Mouse (Mus musculus) Patski (cell line): ENCODE measurements around the gene Tsks. TPM values are rescaled to one million over a fixed set of nuclear protein-coding genes. Genes with fewer than 3 reads are reported as not detected.

ENCODE experiments used
- ATAC-seq: fragments of 100-300 bp; one replicate; pipeline ENCODE4 v1.8.0; 2021
- CTCF ChIA-PET: fragments of 350-600 bp; sonication (Branson Sonifier 250); formaldehyde crosslinking; loops from one replicate; lab custom pipeline; 2022; ENCODE audit warnings: inconsistent platforms; lab: Charles Lee
- POLR2A ChIA-PET: fragments of 350-600 bp; sonication (Branson Sonifier 250); formaldehyde crosslinking; loops from one replicate; lab custom pipeline; 2022; ENCODE audit warnings: antibody characterized with exemption, inconsistent platforms; lab: Charles Lee
- DNase-seq: peaks from one replicate; pipeline ENCODE4 v3.0.0-alpha.2; 2011; ENCODE audit warnings: low read depth, low spot score
- H3K27me3 ChIP-seq: fragments of 371-371 bp; one replicate; pipeline ENCODE4 v1.5.1; 2021
- CTCF ChIP-seq: fragments of 100-300 bp; IDR thresholded peaks from one replicate; pipeline ENCODE4 v1.5.1; 2021
- in situ Hi-C: fragments of 300-500 bp; cut with MboI; formaldehyde crosslinking; loops from 3 replicates; pipeline ENCODE4 v1.11.1; 2018; ENCODE audit warnings: low pct_unique_long_range_greater_than_20kb, mixed read lengths
- polyA plus RNA-seq: library from polyadenylated mRNA; unstranded; gene quantifications from one replicate; pipeline ENCODE4 v1.2.3, GENCODE M21; 2021

Gene Tsks
- polyA plus RNA-seq, 1 experiment from 2014 or later, result 0.06 TPM

DNA sequence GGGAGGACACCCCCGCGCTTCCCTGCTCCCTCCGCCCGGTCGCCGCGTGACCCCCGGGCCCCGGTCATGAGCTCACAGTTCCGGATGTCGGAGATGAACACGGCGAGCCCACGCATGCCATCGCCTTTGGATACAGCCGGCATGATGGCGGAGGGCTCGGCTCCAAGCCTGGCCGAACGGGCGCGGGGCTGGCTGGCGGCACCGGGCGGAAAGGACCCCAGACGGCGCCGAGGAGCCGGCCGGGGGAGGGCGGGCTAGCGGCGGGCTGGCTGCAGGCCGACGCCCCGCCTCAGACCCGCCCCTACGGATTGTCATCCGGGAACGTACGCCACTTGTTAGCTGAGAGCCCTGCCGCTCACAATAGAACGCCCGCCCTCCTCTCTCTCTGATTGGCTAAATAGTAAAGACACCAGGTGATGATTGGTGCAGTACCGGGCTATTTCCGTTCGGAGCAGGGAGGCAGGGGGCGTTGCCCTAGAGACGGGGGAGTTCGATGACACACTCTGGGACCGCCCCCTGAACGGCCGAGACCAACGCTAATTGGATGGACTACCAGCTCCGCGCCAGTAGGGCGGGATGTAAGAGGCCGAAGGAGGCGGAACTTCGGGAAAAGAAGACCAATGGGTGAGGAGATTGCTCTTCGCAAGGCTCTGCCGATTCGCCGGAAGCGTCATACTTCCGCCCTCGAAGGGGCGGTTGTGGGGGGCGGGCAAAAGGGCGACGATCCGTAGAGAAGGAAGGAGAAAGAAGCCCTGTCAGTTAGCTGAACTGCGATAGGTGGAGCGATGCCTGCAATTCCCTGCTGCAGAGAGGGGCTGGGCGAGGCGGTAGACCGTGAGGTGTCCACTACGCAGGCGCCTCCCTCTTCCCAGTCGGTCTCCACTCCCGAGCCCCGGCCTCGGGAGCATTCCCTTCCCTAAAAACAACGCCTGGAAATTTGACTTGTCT is 13.5 kb upstream of the Tsks start, which contains the start of gene Ap2a1:
TSS of gene Ap2a1 (minus strand) at position 293 of the 948 bp plus-strand sequence.
- DNase-seq, result peak; percentile 99

DNA sequence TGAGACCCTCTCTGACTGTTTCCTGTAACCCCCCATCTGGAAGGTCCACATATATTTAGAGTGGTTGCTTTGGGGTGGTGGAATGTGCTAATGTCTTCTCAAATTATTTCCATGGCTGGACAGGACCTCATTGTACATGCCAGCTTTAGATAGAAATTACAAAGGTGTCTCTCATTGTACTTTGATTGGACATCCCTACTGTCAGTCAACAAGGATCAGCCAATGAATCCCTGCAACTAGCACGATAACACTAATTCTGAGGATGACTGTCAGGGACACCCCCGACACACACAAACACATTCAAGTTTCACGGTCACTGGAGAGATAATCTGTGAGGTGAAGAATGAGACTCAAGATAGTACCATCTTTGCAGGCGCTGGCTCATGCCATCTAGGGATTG is 4.3 kb upstream of the Tsks start:
- in situ Hi-C loops, result no loop called here

More for the DNA sequence above, 13.5 kb upstream of the Tsks start, which contains the start of gene Ap2a1:
- ChIA-PET CTCF (interaction anchor here (3.2 to 4.1 kb wide), 2 partner anchors 27 to 34 kb away, joined by 15 to 30 read pairs; partner anchors contain the start of gene Fuz), POLR2A (interaction anchor here (0.8 to 2.0 kb wide), 4 partner anchors 20 to 60 kb away, joined by 3 to 5 read pairs (median 4); partner anchors contain the start of gene Ptov1)
- no peak for TF ChIP-seq CTCF
- ATAC-seq, result peak; percentile 97
- in situ Hi-C loops, result no loop called here
- no peaks in the 10 kb centered on the region for H3K27me3 ChIP-seq

GRCm38 (mm10) chr7:44949922-44950321 is 6.9 kb downstream of the Tsks start:
- no peaks in the 10 kb centered on the region for H3K27me3 ChIP-seq
- CTCF ChIA-PET, result interaction anchor here (1.2 kb wide), 1 partner anchor 8 kb away, joined by 4 read pairs; no protein-coding TSS in a partner anchor
- POLR2A ChIA-PET, result interaction anchor here (0.6 kb wide), 1 partner anchor 23 kb away, joined by 3 read pairs; no protein-coding TSS in a partner anchor
- no peak for DNase-seq
- in situ Hi-C loops, result loop anchor here (10.0 to 25.0 kb wide), 2 partner anchors 55 to 238 kb away; partner anchors contain the start of genes Fuz, Izumo2 and Med25
- TF ChIP-seq CTCF, result no peak
- no peak for ATAC-seq

More for the DNA sequence above, 4.3 kb upstream of the Tsks start:
- no peaks in the 10 kb centered on the region for H3K27me3 ChIP-seq
- no peak for DNase-seq
- CTCF ChIA-PET, result no interaction called here
- POLR2A ChIA-PET, result no interaction called here
- TF ChIP-seq CTCF, result no peak
- ATAC-seq, result no peak

DNA sequence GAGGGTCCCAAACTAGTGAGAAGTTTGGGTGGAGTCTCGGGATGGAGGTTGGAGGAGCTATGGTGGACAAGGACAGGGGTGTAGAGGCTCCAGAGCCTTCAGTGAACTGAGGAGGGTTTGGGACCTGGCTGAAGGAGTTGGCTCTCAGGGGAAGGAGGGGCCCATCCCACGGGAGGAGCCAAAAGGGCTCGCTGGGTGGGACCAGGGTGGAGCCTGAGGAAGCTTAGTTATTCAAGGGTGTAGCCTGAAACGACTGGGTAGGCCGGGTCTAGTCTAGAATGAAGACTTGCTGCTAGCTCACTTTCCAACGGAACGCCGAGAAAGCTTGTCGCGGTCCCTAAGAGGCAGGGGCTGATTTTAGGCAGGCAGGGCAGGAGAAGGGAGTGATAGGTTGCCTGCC is 9.0 kb downstream of the Tsks start:
- CTCF ChIA-PET, result interaction anchor here (0.7 to 1.5 kb wide), 4 partner anchors 11 to 21 kb away, joined by 3 to 6 read pairs (median 5); no protein-coding TSS in a partner anchor
- TF ChIP-seq CTCF, result no peak
- POLR2A ChIA-PET, result interaction anchor here (0.7 to 1.4 kb wide), 3 partner anchors 17 to 54 kb away, joined by 3 to 6 read pairs (median 3); no protein-coding TSS in a partner anchor

DNA sequence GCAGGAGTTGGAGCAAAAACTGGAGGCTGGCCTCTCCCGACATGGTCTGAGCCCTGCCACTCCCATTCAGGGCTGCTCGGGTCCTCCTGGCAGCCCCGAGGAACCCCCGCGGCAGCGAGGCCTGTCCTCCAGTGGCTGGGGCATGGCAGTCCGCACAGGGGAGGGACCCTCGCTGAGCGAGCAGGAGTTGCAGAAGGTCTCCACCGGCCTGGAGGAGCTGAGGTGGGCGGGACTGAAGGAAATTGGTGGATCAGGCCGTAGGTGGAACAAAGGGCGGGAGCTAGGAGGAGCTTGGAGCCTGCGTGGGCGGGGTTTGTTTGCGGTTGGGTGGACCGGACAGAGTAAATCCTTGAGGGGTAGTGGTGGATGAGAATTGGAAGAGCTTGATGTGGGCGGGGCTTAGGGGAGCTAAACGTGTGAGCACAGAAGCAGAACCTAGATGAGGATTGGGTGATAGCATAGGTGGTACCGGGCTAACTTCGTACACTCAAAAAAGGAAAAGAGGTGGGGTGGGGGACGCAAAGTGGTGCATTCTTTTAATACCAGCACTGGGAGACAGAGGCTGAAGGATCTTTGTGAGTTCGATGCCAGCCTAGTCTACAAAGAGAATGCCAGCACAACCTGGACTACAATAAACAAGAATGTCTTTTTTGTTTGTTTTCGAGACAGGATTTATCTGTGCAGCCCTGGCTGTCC is 9.8 kb downstream of the Tsks start:
- no peaks in the 10 kb centered on the region for H3K27me3 ChIP-seq
- no peak for TF ChIP-seq CTCF
- peak; percentile 68 for ATAC-seq
- no peak for DNase-seq
- in situ Hi-C loops, result loop anchor here (10.0 to 25.0 kb wide), 2 partner anchors 58 to 240 kb away; partner anchors contain the start of genes Fuz, Izumo2 and Med25
- POLR2A ChIA-PET, result interaction anchor here (1.4 kb wide), 1 partner anchor 46 kb away, joined by 6 read pairs; no protein-coding TSS in a partner anchor
- CTCF ChIA-PET, result interaction anchor here (1.0 to 1.5 kb wide), 3 partner anchors 11 to 21 kb away, joined by 3 to 6 read pairs (median 6); no protein-coding TSS in a partner anchor

More for the DNA sequence above, 9.0 kb downstream of the Tsks start:
- H3K27me3 ChIP-seq, result no peaks in the 10 kb centered on the region
- in situ Hi-C loops, result loop anchor here (10.0 to 25.0 kb wide), 2 partner anchors 57 to 240 kb away; partner anchors contain the start of genes Fuz, Izumo2 and Med25
- ATAC-seq (peak; percentile 65), DNase-seq (no peak)

DNA sequence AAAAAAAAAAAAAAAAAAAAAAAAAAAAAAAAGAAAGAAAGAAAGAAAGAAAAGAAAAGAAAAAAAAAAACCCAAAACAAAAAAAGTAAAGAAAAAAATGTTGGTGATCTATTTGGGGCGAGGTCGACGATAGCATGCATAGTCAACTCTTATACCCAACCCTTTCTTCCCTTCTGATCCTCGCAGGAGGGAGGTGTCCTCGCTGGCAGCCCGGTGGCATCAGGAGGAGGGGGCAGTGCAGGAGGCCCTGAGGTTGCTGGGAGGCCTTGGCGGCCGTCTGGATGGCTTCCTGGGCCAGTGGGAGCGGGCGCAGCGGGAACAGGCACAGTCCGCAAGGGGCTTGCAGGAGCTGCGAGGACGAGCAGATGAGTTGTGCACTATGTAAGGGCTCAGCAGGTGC is 10.6 kb downstream of the Tsks start:
- no peak for DNase-seq

DNA sequence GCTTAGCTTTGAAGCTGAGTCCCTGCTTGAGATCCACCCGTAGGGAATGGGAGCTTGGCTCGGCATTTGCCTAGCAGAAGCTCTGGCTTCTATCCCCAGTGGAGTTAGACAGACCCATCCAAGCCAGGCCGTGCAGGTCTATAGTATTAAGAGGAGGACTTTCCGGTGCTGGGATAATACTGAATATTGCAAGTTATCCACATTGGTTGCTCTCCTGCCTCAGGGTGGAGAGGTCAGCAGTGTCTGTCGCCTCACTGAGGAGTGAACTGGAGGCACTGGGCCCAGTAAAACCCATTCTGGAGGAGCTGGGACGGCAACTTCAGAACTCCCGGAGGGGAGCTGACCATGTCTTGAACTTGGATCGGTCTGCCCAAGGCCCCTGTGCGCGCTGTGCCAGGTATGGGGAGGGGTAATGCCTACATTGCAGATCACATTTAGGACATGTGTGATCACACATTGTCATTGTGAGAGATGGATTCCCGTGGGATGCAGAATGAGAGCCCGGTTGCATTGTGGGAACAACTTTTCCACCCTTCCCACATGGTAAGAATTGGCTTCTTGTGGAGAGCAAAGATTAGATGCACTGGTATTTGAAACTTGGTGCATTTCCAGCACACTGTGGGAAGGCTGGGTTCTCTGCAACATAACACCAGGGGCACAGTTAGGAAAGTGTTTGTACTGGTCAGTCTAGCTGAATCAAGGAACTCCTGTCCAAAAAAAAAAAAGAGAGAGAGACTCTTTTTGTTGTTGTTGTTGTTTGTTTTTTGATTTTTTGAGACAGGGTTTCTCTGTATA is 11.3 kb downstream of the Tsks start:
- ATAC-seq (no peak), DNase-seq (no peak)
- in situ Hi-C loops, result loop anchor here (10.0 to 25.0 kb wide), 2 partner anchors 59 to 242 kb away; partner anchors contain the start of genes Fuz, Izumo2 and Med25
- CTCF ChIA-PET, result no interaction called here
- TF ChIP-seq CTCF, result no peak
- no peaks in the 10 kb centered on the region for H3K27me3 ChIP-seq
- POLR2A ChIA-PET, result interaction anchor here (0.6 kb wide), 1 partner anchor 33 kb away, joined by 3 read pairs; no protein-coding TSS in a partner anchor

More for the DNA sequence above, 10.6 kb downstream of the Tsks start:
- no peaks in the 10 kb centered on the region for H3K27me3 ChIP-seq
- no peak for ATAC-seq
- in situ Hi-C loops, result loop anchor here (10.0 to 25.0 kb wide), 2 partner anchors 59 to 241 kb away; partner anchors contain the start of genes Fuz, Izumo2 and Med25
- POLR2A ChIA-PET, result no interaction called here
- TF ChIP-seq CTCF, result no peak
- CTCF ChIA-PET, result no interaction called here

DNA sequence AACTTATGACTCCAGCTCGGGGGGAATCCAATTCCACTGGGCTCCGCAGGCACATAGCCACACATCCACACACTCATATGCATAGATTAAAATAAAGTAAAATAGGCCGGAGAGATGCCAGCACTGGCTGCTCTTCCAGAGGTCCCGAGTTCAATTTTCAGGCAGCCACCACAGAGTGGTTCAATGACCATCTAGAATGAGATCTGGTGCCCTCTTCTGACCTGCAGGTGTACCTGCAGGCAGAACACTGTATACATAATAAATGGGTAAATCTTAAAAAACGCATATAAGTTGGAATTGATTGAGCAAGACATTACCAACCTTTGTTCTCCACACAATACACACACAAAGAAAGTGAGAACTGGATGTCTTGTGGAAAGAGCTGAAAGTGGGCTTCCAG is 12.6 kb downstream of the Tsks start:
- no peaks in the 10 kb centered on the region for H3K27me3 ChIP-seq
- in situ Hi-C loops, result loop anchor here (5.0 to 25.0 kb wide), 4 partner anchors 33 to 243 kb away; partner anchors contain the start of genes Fuz, Izumo2 and Med25
- no peak for TF ChIP-seq CTCF
- DNase-seq, result no peak
- POLR2A ChIA-PET, result interaction anchor here (1.2 kb wide), 1 partner anchor 19 kb away, joined by 3 read pairs; no protein-coding TSS in a partner anchor
- ATAC-seq, result no peak
- CTCF ChIA-PET, result interaction anchor here (1.1 to 4.3 kb wide), 6 partner anchors 12 to 64 kb away, joined by 3 to 30 read pairs (median 6); partner anchors contain the start of genes Ap2a1 and Tsks
